Mouse (Mus musculus) forelimb bud, embryonic 11.5 days (tissue): ENCODE results near the gene Rpl23.

Experiments used
- DNase-seq: peaks from one replicate; pipeline ENCODE4 v3.0.0-alpha.2; 2012; ENCODE audit warnings: low read depth, low spot score

Rpl23 gene

DNA sequence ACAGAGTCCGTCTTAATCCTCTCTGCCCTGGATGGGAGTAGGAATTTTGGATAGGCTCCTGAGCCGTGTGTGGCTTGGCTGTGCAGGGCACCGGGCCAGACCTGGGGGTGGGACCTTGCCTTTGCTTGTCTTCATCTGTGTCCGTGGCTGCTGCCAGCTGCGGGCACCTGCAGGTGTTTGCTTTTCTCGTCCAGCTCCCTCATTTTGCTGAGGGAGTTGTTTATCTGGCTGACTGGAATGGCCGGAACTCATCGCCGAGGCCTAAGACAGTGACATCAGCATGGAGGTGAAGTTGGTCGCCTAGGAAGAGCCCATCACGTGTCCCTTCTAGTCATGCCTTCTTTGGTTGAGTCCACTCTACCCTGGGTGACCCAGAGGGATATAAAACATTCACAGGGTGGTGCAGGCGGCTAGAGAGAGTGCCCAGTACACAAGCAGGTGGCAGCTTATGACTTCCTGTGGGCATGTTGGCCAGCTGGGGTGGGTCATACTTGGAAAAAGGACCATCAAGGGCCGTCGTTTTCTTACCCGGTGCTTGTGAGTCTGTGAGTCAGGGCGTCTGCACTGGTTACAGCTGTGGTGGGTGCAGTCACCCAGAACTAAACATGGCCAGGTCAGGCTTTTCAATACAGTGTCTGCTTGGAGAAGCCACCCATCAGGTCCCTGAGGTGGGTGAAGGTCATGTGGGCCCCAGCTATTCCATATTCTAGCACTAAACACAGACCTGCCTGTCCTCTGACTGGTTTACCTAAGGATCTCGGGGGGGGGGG is 31.7 kb upstream of the Rpl23 start:
- DNase-seq = no peak

DNA sequence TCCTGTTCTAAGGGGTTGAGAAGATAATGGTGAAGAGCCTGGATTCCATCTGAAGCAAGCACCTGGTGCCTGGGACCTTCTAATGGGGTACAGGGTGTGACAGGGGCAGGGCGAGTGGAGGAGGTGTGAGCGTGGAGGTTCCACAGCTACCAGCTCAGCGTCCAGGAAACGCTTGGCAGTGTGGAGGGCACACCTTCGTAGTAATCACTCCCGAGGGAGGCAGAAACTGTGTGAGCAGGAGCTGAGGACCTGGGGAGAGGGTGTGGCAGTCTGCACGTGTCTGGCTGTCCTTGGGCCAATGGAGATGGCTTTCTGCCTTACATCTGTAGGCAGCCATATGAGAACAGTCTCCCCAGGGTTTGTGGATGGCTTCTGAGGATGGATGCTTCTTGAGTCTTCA is 30.8 kb upstream of the Rpl23 start:
- no peak for DNase-seq

DNA sequence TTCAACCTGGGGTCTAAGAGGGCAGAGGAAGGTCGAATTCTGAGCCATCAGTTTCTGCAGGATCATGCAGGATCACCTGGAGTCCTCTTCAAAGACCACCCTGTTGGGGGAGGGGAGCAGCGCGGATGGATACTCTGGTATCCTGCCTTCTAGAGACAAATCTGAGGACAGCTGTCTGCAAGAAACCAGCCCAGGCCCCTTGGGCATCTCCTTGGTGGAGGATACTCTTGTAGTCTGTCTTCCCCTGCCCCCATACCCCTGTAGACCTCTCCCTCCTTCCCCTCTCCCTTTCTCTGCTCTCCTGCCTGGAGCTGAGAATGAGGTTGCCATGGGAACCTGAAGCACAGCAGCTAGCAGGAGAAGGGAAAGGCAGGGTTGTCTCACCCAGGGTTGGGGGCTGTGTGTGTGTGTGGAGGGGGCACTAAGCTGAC is 30.3 kb upstream of the Rpl23 start:
- DNase-seq = no peak

DNA sequence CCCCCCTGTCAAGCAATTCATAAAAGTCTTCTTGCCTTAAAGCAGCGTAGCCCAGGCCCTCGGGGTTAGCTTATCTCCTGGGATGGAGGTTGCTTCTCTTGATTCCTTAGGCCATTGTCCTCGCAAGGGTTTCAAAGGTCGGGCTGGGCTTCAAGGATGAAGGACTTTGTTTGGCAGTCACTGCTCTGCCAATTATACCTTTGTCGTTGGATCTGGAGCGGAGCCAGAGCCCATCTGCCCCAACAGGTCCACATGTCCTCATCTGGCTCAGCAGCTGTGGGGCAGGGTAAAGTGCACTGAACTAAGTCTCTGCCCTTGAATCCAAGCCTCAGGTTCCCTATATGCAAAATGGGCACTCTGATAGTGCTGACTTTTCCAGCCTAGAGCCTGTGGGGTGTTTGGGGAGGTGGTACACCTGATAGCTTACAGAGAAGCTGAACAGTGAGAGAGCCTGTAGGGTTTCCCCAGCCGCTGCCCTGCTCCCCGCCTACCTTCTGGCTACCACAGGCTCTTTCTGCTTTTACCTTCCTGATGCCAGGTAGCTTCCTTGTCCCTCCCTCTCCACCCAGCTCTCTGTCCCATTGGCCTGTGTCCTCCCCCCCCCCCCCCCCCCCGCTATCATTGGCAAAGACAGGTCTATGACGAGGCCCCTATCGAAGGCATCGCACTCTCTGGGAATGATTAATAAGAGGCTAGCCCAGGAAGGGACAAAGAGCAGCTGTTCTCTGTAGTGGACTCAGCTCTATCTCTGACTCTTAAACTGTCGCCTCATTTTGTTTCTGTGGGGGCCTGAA is 29.5 kb upstream of the Rpl23 start:
- no peak for DNase-seq

DNA sequence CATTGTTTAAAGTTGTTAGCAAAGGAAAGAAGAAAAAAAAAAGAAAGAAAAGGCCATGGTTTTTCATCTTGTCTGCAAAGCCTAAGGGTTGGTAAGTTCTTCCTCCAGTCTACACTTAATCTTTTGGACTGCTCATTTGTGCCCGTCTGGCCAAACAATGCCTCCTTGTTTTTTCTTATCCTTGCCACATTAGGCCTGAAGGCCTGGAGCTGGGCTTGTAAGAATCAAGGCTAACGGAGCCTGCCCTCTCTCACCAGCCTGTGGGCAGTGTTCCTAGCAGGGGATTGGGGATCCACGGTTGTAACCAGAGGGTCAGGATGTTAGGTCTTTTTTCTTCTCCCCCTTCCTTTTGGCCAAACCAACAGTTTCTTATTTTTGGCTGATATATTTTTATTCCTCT is 28.7 kb upstream of the Rpl23 start:
- DNase-seq = no peak

DNA sequence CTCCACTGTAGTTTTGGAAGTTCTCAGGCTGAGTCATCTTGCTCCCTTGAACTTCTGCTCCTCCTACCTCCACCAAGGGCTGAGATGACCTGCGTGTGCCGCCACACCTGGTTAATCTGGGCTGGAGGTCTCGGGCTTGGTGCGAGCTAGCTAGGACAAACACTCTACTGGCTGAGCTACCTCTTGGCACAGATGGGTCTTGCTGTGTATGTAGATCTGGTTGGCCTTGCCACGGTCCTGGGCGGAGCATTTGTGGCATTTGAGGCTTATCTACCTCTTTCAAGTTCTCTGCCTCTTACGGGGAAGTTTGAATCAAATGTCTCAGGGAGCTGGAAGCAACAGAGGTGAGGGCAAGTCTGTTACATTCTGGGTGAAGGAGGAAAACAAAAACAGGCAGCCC is 28.1 kb upstream of the Rpl23 start:
- no peak for DNase-seq

DNA sequence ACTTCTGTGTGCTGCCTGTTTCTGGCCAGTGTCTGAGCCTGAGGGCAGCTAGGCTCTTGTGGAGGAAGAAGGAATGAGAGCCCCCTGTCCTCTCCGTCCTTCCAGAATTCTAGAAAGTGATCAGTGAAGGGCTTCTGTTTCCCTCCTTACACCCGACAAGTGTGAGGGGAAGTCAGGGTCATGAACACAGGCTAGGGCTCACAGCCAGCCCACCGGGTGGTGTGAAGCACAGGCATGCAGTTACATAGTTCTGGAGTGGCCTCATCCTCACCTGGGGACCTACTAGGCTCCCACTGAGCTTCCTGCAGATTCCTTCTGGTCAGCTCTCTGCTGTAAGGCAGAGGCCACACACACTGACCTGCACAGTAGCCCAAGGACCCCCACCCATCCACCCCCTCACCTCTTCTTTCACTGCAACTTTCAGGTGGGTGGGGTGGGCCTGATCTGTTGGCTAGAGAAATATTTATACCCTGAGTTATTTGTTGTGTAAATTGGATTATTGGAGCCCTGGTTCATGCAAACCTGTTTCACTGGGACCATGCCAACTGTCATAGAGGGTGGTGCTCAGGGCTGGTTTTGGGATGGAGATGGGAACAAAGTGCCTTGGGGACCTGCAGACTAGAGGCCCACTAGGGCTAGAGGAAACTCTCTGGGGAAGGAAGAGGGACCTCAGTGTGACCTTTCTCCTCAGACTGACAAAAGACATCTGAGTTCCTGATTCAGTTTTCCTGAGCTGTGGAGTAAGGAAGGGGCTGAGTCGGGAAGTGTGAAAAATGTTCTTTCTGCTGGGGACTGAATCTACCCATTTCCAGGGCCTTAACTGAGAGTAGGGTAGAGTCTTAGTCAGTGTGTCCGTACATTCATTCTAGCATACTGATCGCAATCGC is 27.2 kb upstream of the Rpl23 start:
- DNase-seq = no peak

DNA sequence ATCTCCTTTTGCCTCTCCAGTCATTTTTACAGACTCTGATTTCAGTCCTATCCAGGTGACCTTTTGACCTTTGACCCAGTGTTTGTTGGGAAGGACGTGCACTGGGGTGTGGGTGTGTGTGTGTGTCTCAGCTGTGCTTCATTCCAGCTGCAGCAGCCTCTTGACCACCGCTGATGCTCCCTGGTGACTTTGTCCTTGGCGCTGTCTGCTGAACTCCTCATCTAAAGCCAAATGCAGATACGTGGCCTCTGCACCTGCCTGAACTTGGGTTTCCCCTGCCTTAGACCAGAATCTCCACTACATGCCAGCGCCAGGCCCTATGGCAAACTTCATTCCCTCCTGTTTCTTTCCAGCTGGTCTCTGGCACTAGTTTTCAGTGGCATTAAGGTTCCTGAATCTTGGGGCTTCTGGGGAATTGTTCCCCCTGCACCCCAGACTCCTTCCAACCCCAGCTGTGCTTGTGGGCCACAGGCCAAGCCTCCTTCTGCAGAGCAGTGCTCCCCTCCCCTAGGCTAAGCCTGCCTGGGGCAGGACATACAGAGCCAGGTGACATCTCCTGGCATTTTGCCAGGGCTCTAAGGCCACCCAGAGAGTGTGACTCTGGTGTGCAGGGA is 26.5 kb upstream of the Rpl23 start:
- DNase-seq = no peak

DNA sequence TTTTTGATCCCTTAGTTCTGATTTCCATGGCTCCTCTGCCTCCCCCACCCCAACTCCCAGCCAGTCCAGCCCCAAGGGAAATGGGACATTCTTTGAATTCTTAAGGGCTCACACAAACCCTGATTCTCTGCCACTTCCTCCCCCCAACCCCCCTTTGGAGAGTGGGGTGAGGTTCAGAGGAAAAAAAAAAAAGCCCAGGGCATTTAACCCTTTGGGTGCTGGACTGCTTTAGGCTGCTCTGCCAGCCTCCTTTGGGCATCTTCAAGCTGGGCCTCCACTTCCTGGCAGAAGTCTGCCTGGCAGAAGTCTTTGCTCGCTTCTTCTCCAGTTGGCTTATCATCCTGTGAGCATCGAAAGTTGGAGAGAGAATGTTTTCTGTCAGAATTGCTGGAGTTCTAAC is 25.9 kb upstream of the Rpl23 start:
- peak; percentile 72 for DNase-seq

DNA sequence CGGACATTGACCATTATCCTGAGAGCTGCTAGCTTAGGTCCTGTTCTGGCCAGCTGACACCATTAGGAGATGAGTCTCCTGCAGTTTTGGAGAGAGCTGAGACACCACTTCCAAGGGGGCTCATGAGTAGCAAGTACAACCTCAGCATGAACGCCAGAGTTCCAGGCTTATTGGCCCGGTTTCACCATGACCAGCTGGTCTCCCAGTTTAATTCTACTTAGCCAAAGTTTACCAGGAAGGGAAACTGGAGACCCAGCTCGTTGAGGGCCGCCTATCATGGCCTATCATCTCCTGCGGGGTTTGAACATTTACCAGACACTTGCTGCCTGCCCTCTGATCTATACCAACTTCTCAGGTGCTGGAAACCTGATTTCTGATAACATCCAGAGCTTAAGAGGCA is 25.4 kb upstream of the Rpl23 start:
- no peak for DNase-seq

DNA sequence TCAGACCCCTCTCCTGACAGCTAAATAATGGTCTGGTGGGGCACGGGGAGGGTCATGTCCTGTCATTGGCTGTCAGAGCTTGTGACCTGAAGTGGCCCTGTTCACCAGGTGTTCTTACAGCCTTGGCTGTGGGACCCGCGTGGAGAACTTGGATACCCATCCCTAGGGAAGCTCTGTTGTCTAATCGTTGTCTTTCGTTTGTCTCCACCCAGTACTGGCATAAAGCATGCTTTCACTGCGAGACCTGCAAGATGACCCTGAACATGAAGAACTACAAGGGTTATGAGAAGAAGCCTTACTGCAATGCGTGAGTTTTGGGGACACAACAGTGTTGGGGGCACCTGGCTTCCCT is 24.4 kb upstream of the Rpl23 start:
- DNase-seq = no peak

DNA sequence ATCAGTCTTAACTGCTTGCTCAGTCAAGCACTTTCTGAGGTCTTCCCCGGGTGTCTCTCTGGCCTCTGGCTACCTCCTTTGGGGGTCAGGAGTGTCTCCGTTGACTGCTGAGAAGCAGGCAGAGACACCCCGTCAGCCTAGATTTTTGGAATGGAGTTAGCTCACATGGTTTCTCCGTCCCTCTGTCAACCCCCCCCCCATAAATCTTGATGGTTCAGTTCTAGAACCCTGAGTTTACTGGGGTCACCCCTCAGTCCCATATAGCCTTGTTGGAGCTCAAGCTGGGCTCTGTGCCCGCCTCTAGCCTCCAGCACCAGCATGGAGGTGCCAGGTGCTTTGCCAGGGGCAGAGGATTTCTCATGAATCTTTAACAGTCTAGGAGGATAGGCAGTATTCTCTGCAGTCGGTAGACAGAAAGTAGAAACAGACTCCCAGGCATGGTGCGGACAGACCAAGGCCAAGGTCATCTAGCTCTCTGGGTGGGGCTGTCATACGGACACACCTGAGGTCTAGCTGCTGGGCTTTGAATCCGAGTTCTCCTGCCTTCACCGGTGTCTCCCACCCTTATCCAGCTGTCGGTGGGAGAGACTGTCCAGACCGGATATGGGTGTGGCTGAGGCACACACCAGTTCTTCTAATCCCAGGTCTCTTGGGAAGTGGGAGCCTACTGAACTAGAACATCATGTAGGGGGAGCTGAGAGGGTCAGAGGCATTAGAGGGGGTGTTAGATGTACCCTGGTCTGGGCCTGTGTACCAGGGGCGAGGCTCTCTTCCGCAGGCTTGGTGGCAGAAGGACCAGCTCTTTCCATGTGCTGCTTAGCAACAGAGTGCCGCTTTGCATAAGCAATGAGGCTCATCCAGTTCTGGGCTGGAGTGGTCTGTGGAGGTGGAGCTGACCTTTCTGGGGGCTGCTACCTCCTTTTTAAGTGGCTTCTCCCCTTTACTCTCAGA is 23.7 kb upstream of the Rpl23 start:
- DNase-seq = no peak

DNA sequence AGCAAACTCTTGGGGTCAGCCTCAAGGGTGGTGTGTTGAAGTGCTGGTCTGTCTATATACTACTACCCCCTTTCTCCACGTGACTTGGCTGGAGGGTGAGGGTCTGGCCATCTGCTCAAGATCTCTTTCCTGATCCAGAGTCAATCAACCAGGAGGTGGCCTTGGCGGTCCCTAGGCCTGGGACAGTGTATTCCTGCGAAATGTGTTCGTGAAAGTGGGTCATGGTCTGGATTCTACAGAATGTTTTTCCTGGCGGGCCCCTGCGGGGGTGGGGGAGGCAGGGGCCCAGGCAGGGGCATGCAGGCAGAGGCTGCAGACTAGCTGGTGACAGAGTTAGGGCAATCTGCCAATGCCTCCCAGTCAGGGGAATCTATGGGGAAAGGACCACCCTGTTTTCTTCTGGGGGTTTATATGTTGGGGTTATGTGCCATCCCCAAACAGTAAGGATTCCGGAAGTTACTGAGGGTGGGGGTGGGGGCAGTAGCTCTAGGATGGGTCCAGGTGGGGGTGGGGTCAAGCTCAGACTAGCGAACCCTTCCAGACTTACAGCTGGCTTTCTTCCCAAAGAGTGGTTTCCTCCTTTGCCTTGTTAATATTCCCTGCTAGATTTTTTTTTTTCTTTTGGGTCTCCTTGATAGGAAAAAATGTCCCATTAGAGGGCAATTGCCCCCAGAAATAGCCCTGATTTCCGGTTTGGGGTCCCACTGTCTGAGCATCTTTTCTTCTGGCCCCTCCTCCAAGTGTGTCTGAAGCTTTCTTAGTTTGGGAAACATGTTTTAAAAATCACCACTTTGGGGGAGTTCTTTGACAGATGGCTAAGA is 22.8 kb upstream of the Rpl23 start:
- DNase-seq = no peak

DNA sequence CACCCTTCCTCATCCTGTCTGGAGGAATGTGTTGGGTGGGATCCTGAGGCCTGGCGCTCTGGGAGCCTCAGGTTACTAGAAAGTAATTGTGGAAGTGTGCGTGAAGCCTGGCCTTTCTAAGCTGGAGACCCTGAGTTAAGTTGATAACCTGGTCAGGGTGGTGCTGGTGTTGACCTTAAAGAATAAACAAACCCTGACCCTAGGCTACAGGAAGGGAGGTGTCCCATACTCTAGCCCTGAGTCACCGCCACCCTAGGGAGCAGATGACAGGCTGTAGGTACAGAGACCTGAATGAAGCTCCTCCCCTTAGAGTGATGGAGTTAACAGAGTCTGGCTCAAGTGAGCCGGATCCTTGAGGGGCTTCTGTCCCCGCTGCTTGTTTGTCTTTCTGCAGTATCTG is 21.6 kb upstream of the Rpl23 start:
- no peak for DNase-seq

DNA sequence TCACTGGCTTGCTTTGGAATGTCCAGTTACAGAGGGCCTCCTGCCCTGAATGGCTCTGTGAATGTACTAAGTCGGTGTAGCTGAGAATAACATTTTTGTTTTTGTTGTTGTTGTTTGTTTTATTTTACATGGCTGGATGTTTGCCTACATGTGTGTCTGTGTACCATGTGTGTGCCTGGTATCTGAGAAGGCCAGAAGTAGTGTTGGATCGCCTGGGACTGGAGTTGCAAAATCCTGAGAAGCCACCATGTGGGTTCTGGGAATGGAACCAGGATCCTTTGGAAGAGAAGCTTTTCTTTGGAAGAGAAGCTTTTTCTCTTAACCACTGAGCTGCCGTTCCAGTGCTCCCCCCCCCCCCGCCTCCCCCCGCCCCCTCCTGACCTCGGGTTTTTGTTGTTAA is 20.3 kb upstream of the Rpl23 start:
- no peak for DNase-seq

DNA sequence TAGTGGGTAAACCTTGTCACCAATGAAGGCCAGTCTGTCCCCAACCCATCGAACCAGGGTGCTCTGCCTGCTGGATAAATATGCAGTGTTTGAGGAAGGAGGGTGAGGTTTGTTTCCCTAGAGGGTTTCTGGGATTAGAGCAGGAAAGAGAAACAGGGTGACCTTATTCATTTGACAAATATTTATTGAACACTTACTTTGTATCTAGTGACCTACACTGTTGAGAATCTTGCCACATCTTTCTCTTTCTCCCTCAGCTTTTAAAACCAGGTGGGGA is 19.9 kb upstream of the Rpl23 start:
- DNase-seq = no peak

DNA sequence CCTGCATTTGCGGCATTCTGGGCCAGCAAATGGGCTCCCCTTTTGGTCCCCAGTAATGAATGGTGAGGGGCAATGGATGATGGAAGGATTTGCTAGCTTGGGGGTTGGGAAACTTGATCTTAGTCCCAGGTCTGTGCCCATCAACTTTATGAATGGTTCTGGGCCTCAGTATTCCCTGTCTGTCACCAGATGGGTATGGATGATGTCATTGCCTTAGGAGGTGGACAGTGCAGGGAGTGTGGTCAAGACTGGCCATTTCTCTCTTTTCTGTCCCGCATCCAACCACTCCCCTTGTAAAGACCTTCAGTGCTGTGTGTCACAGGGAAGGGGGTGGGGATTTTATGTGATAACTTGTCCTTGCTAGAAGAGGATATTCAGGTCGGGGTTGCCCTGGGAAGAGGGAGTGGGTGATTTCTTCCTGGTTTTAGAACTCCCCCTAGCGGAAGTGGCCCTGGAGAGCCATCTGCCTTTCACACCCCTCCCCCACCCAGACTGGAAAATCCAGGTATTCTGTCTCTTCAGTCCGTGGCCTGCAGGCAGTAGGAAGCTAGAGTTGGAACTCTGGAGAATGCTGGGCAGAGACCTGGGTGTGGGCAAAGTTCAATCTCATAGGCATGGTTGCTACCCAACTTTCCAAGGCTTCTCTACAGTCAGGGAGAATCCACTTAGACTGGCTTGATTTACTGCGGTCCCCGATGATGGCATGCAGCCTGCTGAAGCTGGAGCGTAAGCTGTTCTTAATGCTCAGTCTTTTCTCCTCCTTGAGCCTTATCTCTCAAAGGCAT is 19.4 kb upstream of the Rpl23 start:
- DNase-seq = no peak

DNA sequence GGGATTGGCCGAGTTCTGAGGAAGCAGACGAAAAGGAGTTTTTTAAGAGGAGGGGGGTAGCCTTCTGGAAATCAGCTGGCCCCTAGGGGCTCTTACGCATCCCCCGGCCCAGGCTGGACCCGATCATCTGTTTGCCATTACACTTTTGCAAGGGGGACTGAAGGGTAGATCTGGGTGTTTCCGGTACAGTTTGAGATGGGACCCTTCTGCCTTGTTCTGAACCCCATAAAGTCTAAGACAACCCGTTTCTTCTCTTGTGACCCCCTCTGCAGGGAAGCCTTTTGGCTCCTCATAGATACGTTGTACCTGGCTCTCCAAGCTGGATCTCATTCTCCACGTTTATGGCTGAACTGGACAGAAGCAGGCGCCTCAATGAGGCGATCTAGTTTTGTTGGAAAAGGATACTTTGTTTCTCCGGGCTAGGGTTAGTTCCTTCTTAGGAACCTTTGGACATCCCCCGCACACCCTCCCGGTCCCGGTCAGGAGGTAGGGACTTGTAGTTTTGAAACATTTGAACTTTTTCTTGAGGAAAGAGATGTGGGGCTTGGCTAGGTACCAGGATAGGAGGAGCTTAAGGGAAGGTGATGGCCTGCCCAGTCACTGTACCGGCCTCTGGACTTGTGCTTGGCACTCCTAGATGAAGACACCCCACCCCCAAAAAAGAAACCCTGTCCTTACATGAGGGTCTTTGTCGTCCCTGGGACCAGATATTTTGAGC is 18.6 kb upstream of the Rpl23 start:
- DNase-seq = no peak
